Mouse (Mus musculus): Measurements from ENCODE around the gene Stim1.
A peak's percentile ranks its signal among the peaks of the same experiment; 100 is the strongest.

Stim1 gene

GRCm38 (mm10) chr7:102267601-102268394, at the start of gene Stim1:
Stim1 (plus strand) TSS chr7:102267806.
- peak; percentile 63 for DNase-seq (ENCODE audit: low spot score in 2 of 2)

DNA sequence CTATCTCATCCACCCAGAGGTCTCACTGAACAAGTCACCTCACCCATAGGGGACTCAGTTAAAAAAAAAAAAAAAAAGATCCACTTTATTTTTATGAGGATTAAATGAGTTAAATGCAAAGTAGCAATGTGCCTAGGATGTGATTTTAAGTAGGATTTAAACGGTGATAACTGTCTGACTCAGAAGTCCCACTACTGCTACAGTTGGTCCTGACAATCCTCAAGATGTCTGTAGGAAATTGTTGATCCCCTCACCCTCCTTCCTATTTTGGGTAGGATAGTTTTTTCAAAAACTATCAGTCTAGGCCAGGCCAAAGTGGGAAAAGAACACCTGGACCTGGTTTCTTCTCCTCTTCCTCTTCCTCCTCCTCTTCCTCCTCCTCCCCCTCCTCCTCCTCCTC, 45.7 kb upstream of the Stim1 start:
- no peak for DNase-seq (ENCODE audit: low spot score in 2 of 2)

DNA sequence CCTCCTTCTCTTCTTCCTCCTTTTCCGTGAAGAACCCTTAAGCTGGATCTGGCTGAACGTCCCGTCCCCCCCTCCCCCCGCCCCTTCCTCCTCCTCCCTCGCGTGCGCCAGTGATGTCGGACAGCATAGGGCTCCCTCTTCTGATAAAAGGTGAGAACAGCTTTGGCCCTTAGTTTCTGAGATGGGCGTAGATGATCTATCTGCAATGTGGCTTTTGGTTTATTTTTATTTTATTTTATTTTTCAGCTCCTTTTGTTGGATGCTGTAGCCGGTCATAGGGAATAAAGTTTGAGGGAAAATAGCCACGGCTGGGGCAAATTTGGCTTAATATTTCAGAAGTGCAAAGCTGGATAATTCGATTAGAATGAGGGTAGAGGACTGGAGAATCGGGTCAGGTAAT, 45.3 kb upstream of the Stim1 start:
- no peak for DNase-seq (ENCODE audit: low spot score in 2 of 2)

GRCm38 (mm10) chr7:102222830-102223556, 44.6 kb upstream of the Stim1 start:
- DNase-seq (ENCODE audit: low spot score in 2 of 2), result peak in 1 of 2 experiments; percentile 68

- no peak for DNase-seq (ENCODE audit: low spot score in 2 of 2)
These were observed 43.5 kb upstream of the Stim1 start for GRCm38 (mm10) chr7:102223883-102224738.

- DNase-seq (ENCODE audit: low spot score in 2 of 2), result no peak
These were observed 41.6 kb upstream of the Stim1 start for GRCm38 (mm10) chr7:102226051-102226450.

DNA sequence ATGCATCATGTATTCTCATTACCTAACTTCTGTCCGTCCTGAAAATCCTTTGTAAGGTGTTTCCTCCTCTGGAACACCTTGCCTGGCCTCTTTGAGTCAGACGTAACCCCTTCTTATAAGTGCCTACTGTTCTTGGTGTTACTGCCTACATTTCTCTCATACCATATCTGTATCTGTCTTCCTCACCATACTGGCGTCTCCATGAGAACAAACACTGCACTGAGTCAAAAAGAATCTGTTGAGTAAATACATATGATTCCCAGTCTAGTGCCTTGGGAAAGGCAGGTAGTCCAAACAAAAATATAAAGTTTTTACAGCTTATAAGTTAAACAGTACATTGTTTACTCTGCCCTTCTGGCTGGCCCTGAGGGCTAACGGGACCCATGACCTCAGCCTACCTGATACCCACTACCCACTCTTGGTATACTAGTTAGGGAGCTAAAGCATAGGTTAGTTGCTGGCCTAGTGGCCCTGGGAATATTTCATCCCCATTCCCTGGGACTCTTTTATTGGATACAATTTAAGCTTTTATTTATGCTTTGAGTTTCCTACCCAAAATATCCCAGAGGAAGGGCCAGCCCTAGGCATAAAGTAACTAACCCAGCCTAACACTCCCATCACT, 39.4 kb upstream of the Stim1 start:
- DNase-seq (ENCODE audit: low spot score in 2 of 2), result no peak

- no peak for DNase-seq (ENCODE audit: low spot score in 2 of 2)
These were observed 37.8 kb upstream of the Stim1 start for GRCm38 (mm10) chr7:102229814-102230213.

DNA sequence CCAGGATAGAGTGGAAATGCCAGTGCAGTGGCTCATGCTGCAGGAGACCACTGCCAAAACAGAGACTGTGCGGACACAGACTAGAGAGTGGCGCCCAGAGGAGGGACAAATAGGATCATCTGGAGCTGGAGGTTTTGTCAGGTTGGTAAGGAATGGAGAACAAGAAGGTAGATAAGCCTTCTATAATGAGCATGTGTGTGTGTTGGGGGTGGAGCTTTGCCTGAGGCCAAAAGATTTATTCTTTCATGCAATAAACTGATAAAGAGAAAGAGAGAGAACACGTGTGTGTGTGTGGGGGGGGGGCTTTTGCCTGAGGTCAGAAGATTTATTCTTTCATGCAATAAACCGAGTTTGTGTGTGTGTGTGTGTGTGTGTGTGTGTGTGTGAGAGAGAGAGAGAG, 34.5 kb upstream of the Stim1 start:
- no peak for DNase-seq (ENCODE audit: low spot score in 2 of 2)

GRCm38 (mm10) chr7:102238686-102239286, 28.8 kb upstream of the Stim1 start:
- no peak for DNase-seq (ENCODE audit: low spot score in 2 of 2)

GRCm38 (mm10) chr7:102239591-102239990, 28.0 kb upstream of the Stim1 start:
- no peak for DNase-seq (ENCODE audit: low spot score in 2 of 2)

- DNase-seq (ENCODE audit: low spot score in 2 of 2), result no peak
These were observed 25.2 kb upstream of the Stim1 start for GRCm38 (mm10) chr7:102242371-102242770.

DNA sequence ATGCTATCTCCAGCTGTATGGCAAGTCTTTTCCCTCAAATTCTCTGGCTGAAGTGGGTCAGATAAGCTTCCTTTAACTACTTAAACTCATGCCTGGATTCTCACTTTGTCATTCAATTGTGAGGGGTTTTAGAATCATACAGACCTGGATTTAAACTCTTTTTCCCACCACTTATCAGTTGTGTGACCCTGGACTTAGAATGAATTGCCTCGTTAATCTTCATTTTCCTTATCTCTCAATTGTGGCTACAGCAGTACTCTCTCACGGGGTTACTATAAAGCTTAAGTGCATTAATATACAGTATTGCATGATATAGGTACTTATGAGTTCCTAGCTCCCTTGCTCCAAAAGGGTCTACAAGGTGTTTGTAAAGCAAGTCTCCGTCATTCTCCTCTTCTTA, 24.7 kb upstream of the Stim1 start:
- DNase-seq (ENCODE audit: low spot score in 2 of 2), result no peak

GRCm38 (mm10) chr7:102243870-102244269, 23.7 kb upstream of the Stim1 start:
- no peak for DNase-seq (ENCODE audit: low spot score in 2 of 2)

- no peak for DNase-seq (ENCODE audit: low spot score in 2 of 2)
These were observed 22.6 kb upstream of the Stim1 start for GRCm38 (mm10) chr7:102244782-102245535.

GRCm38 (mm10) chr7:102245775-102246174, 21.8 kb upstream of the Stim1 start:
- DNase-seq (ENCODE audit: low spot score in 2 of 2), result no peak

DNA sequence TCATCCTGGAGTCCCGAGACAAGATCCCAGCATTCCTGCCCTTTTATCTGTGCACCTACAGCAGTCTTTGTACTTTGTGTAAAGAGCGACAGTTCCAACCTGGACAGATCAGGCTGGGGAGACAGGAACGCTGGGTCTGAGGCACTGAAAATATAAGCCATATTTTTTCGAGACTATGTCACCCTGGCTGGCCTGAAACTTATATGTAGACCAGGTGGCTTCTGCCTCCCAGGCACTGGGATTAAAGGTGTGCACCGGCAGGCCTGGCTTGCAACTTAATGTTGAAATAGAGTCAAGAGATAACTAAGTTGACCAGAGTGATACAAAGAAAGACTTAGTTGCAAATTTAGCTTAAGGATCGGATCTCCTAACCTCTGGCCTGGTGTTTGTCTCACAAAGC, 21.3 kb upstream of the Stim1 start:
- DNase-seq (ENCODE audit: low spot score in 2 of 2), result no peak

DNA sequence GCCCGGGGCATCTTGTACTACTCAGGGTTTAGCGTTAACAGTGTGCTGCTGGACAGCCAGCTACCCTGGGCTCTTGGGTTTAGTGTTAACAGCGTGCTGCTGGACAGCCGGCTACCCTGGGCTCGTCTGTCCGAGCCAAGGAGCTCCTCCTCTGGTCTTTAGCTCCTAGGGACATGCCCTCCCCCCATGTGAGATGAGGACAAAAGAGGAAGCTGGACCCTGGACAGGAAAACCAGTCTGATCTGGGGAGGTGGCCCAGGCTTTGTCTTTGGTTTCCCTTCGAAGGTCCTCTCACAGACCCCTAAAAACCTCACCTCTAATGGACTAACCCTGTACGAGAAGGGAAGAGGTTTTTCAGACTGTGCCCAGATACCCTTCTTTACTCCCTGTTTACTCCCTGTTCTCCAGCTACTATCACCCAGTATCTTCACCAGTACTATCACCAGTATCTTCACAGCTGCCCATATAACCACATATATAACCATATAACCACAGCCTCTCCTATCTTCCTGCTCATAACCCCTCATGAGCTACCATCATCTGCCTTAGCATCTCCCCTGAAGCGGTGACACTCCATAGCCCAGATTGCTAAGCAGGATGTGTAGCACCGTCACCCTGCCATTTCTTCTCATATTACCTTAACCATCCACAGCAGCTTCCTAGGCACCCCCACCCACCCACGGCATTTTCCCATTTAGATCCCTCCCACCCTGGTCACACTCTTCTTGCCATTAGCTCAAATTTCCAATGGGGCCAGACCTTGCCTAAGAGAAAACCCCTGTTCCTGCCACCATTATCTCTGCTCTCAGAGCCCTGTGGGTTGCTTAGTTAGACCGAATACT, 20.4 kb upstream of the Stim1 start:
- no peak for DNase-seq (ENCODE audit: low spot score in 2 of 2)

DNA sequence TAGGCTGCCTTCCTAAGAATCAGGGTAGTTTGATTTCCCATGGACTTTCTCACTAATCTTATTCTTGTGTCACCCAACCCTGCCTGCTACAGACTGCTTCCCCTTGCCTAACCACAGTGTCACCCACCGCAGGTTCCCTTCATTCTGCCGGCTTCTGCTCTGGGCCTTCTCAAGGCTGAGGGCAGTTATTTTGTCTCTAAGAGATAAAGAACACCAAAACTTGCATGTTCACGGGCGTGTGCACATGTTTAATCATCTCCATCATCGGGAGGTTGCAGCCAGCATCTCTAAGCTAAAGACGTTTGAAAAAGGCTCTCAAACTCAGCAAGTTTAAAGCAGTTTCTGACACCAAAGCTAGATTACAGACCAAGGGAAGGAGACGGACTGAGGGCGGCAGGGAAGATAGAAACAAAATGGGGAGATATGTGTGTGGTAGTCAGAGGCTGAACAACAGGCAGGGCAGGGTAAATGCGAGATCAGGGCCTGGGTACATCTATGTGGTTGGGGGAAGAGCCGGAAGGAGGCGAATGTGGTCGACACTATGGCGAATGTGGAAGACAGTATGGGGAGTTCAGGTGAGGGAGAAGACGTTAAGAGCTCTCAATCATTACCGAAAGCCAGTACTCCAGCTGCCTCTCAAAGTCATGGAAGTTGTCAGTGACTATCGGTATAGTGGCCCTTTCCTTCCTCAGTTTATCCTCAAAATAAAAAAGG, 18.8 kb upstream of the Stim1 start:
- DNase-seq (ENCODE audit: low spot score in 2 of 2), result no peak

Data from urinary bladder, postnatal 4 days (tissue).